Mouse (Mus musculus): ENCODE results near the gene Smco4.
"Not testable (repeated sequence)": the region's sequence is repeated elsewhere in the genome, so short reads cannot be mapped to it uniquely, and the experiment has no call there.

Smco4 gene

GRCm38 (mm10) chr9:15541735-15542354 is 48.6 kb downstream of the Smco4 start:
- no peak for DNase-seq (ENCODE audit: low spot score)

DNA sequence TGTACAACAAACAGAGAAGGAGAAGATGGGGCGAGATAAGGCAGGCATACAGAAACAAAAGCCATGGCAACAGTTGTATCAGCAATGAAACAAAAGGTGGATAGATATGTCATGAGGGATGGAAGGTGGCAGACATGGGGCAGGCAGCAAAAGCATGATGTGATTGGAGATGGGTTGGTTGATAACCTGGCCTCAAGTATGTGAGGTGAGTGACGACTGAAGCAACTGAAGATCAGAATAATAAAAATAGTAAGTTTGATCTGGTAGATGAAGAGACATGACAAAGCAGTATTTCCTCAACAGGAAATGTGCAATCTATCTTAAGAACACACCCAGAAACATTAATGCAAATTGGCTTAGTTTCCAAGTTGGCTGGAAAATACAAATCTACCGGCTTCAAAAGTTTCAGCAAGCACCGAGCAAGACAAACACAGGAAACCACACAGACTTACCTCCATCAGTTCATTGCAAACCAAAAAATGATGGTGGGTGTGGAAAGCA is 57.3 kb downstream of the Smco4 start:
- DNase-seq (ENCODE audit: low spot score), result no peak

- DNase-seq (ENCODE audit: low spot score), result not testable (repeated sequence)
These were observed 57.8 kb downstream of the Smco4 start for GRCm38 (mm10) chr9:15551073-15551472.

GRCm38 (mm10) chr9:15551933-15552851 is 59.0 kb downstream of the Smco4 start:
- DNase-seq (ENCODE audit: low spot score), result no peak

- no peak for DNase-seq (ENCODE audit: low spot score)
These were observed 60.1 kb downstream of the Smco4 start for GRCm38 (mm10) chr9:15553322-15553721.

DNA sequence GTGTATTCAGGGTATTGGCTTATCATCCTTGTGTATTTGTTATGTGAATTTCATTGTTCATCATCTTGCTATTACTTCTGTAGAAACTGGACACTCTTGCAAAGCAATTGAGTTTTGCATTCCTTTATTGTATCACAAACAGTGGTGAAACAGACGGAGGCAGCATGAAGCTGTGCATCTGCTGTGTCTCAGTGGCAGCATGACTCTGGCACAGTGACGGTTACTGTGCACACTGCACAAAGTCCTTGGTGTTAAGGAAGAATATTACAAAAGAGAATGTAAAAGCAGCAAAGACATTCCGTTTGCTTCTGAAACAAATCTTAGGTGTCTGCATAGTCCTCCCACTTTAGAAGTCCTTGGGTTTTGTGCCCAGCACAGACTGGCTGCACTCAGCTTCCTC is 67.2 kb downstream of the Smco4 start:
- no peak for DNase-seq (ENCODE audit: low spot score)

DNA sequence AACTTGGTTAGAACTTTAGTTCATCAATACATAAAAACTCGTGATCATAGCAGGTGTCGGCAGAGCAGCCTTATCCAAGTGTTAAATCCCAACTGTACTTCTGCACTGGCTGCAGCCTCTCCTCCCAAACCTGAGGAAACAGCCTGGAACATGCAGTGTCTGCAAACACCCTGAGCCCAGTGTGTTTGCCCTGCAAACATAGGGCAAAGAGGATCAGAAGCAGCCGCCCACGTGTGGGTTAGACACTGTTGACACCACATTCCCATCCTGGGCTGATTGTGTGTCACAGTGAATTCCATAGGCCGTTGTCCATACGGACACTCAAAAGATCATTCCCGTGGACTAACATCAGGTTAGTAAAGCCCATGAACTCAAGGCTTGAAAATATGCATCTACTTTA is 69.1 kb downstream of the Smco4 start:
- no peak for DNase-seq (ENCODE audit: low spot score)

DNA sequence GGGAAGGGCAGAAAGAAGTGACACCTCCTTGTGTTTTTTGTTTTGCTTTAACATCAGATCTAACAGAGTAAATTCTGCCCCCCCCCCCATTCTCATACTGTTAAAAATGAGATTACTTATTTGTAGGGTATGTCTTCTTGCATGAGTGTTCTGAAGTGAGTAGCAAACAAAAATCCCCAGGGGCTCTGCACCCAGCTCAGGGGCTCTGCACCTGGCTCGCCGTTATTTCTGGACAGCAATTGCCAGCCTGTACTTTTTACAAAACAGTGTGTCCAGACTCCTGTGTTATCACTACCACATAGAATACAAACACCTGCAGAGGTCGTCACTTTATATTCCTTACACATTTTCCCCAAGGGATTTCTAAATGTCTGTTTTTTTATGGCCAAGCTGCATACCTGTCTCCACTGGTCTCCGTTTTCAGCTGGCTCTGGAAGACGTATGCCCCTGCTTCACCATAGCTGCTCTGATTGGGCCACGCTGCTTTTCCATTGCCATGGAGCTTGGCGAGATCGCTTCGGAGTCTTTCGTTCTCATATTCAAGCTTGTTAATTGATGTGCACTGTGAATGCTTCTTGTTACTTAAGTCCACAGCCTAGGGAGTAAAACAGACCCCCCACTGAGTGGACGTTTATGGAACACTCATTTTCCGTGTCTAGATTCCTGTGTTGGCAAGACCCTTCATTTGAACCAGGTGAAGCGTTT is 81.7 kb downstream of the Smco4 start:
- no peak for DNase-seq (ENCODE audit: low spot score)

DNA sequence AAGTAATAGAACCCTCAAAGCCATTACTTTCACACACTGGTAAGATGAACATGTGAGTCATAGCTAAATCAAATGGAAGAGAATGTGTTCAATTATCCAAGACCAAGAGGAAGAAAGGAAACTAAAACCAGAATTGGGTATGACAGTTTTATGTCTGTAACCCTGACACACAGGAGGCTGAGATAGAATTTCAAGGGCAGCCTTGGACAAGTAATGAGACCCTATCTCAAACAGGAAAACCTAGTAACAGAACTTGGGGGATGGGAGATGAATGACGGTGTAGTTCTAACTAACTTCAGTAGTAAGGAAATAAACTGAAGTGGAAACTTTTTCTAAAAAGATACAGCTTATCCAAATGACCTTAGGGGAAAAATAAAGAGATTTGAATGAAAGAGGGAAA is 85.2 kb downstream of the Smco4 start:
- no peak for DNase-seq (ENCODE audit: low spot score)

DNA sequence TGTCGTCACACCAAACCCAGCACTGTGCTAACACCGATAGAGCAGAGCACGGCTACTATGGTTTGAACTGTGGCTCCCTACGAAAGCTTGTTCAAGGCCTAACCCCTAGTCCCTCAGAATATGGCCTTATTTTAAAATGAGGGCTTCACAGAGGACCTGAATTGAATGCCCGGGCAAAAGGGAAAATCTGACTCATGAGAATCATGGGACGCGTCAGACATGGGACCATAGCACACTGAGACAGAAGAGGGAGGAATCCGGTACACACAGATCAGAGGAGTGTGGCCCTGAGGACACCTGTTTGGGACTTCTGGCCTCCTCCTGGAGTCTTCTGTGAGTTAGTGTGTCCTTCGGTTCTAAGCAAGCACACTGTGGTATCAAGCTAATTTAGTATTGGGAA is 85.7 kb downstream of the Smco4 start:
- no peak for DNase-seq (ENCODE audit: low spot score)

DNA sequence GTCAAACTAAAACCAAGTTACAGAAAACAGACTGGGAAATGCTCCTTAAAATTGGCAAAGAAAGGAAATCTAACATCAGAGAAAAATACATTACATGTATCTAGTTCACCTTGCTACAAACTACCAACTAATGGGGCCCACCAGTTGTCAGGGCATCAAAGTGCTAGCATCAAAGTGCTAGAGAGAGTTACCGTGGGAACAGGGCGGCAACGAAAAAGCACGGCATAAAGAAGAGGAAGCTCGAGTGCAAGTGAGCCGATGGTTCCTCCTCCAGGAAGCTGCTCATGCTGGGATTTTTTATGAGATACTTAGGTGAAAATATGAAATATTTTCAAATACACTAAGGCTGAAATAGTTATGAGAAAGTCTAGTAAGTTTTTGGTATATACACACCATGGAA is 86.9 kb downstream of the Smco4 start:
- DNase-seq (ENCODE audit: low spot score), result no peak

DNA sequence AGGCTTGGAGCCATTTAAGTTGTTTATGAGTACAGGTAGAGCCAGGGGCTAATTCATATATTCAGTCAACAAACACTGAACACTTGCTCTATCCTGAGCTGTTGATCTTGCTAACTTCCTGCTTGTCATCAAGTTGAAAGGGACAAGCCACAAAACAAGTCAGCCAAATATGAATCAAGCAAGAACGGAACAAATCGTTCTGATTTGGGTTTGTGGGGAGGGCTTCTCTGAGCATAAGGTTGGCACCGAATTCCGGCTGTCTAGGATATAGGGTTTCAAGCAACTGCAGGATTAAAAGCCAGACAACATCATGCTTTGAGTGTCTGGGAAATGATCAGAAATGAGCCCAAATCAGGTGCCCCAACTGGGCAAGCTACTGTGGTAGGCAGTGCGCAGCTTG is 88.8 kb downstream of the Smco4 start:
- DNase-seq (ENCODE audit: low spot score), result no peak

DNA sequence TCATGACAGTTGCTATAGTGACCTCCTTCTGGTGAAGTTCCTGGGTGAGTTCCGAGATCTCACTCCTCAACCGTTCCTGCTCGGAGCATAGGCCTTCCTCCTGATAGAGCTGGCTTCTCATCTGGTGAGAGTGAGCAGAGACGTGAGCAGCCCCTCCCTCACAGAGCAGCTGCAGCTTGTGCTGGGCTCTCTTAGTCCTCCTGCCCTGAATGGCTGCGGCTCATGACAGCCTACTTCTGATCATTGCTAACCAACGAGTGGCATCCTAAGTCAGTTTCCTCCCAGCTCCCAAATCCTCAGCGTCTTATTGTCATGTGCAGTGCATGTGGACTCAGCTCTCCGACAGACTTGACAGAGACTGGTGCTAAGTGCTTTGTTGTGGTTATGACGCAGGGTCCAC is 91.0 kb downstream of the Smco4 start:
- no peak for DNase-seq (ENCODE audit: low spot score)

DNA sequence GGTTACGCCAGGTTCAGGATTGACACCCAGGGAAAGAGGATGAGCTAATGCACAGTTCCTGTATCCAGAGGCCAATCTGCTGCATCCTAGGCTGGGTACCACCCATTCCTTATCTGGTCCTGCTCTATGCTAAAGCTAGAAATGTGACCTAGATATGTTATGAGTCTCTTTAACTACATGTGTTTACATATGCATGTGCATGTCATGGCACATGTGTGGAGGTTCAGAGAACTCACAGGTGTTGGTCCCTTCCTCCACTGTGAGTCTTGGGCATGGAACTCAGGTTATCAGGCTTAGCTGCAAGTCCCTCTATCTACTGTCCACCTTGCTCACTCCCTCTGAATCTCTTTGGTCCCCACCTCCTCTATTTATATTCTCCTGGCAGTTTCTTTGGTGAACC is 92.7 kb downstream of the Smco4 start:
- no peak for DNase-seq (ENCODE audit: low spot score)

GRCm38 (mm10) chr9:15587157-15587854 is 94.1 kb downstream of the Smco4 start:
- no peak for DNase-seq (ENCODE audit: low spot score)

GRCm38 (mm10) chr9:15594148-15594547 is 100.9 kb downstream of the Smco4 start:
- DNase-seq (ENCODE audit: low spot score), result no peak
